Mouse (Mus musculus) c-Kit-positive CD71-negative TER-119-negative erythroid progenitor cells, embryonic 14.5 days (primary cell): ENCODE data around the gene Inpp5k.

Experiments
- DNase-seq: peaks from one replicate; pipeline ENCODE4 v3.0.0-alpha.2; 2013; ENCODE audit warnings: low read depth

The Inpp5k gene

GRCm38 (mm10) chr11:75654471-75655390, 23.9 kb downstream of the Inpp5k start:
- DNase-seq, result no peak

GRCm38 (mm10) chr11:75655621-75656545, 25.1 kb downstream of the Inpp5k start:
- no peak for DNase-seq

- no peak for DNase-seq
Measured at GRCm38 (mm10) chr11:75656621-75657590, 26.1 kb downstream of the Inpp5k start.

GRCm38 (mm10) chr11:75657841-75658240, 27.1 kb downstream of the Inpp5k start:
- no peak for DNase-seq

GRCm38 (mm10) chr11:75658311-75658710, 27.5 kb downstream of the Inpp5k start:
- DNase-seq, result no peak

- no peak for DNase-seq
Measured at GRCm38 (mm10) chr11:75658996-75659750, 28.4 kb downstream of the Inpp5k start.

GRCm38 (mm10) chr11:75660081-75660590, 29.3 kb downstream of the Inpp5k start:
- DNase-seq, result no peak

- DNase-seq, result no peak
Measured at GRCm38 (mm10) chr11:75660941-75661800, 30.4 kb downstream of the Inpp5k start.

GRCm38 (mm10) chr11:75662131-75662530, 31.3 kb downstream of the Inpp5k start:
- no peak for DNase-seq

- DNase-seq, result no peak
Measured at GRCm38 (mm10) chr11:75666296-75666695, 35.5 kb downstream of the Inpp5k start.

GRCm38 (mm10) chr11:75668621-75669020, 37.8 kb downstream of the Inpp5k start:
- DNase-seq, result no peak

- no peak for DNase-seq
Measured at GRCm38 (mm10) chr11:75669176-75669852, 38.5 kb downstream of the Inpp5k start.

GRCm38 (mm10) chr11:75669853-75670200, 39.0 kb downstream of the Inpp5k start:
- DNase-seq, result no peak

- no peak for DNase-seq
Measured at GRCm38 (mm10) chr11:75671426-75672180, 40.8 kb downstream of the Inpp5k start.

- DNase-seq, result no peak
Measured at GRCm38 (mm10) chr11:75673411-75673810, 42.6 kb downstream of the Inpp5k start.

- no peak for DNase-seq
Measured at GRCm38 (mm10) chr11:75674875-75675274, 44.1 kb downstream of the Inpp5k start.

- no peak for DNase-seq
Measured at GRCm38 (mm10) chr11:75677881-75678746, 47.3 kb downstream of the Inpp5k start.
